Mouse (Mus musculus): Measurements from ENCODE around the gene Tmem56.

Tmem56 gene

GRCm38 (mm10) chr3:121224763-121225162, 58.1 kb downstream of the Tmem56 start:
- no peak for DNase-seq

GRCm38 (mm10) chr3:121224185-121224584, 58.7 kb downstream of the Tmem56 start:
- DNase-seq: no peak

- no peak for DNase-seq
Observed at GRCm38 (mm10) chr3:121221987-121222386, 60.9 kb downstream of the Tmem56 start.

GRCm38 (mm10) chr3:121217011-121217410, 65.9 kb downstream of the Tmem56 start:
- no peak for DNase-seq

GRCm38 (mm10) chr3:121213501-121213900, 69.4 kb downstream of the Tmem56 start:
- no peak for DNase-seq

GRCm38 (mm10) chr3:121212156-121212555, 70.7 kb downstream of the Tmem56 start:
- DNase-seq: peak in 1 of 2 experiments; percentile 24

GRCm38 (mm10) chr3:121208994-121209393, 73.9 kb downstream of the Tmem56 start:
- DNase-seq: no peak

GRCm38 (mm10) chr3:121206202-121206882, 76.6 kb downstream of the Tmem56 start:
- no peak for DNase-seq

- DNase-seq: no peak
Observed at GRCm38 (mm10) chr3:121202638-121203037, 80.3 kb downstream of the Tmem56 start.

- no peak for DNase-seq
Observed at GRCm38 (mm10) chr3:121201012-121201747, 81.7 kb downstream of the Tmem56 start.

- DNase-seq: no peak
Observed at GRCm38 (mm10) chr3:121189199-121189598, 93.7 kb downstream of the Tmem56 start.

- DNase-seq: no peak
Observed at GRCm38 (mm10) chr3:121187510-121187909, 95.4 kb downstream of the Tmem56 start.

GRCm38 (mm10) chr3:121186925-121187324, 96.0 kb downstream of the Tmem56 start:
- DNase-seq: no peak

GRCm38 (mm10) chr3:121185197-121185596, 97.7 kb downstream of the Tmem56 start:
- no peak for DNase-seq

GRCm38 (mm10) chr3:121176011-121176410, 106.9 kb downstream of the Tmem56 start:
- DNase-seq: no peak

GRCm38 (mm10) chr3:121174248-121174945, 108.5 kb downstream of the Tmem56 start:
- DNase-seq: no peak

GRCm38 (mm10) chr3:121172718-121173117, 110.2 kb downstream of the Tmem56 start:
- DNase-seq: no peak

GRCm38 (mm10) chr3:121171872-121172265, 111.0 kb downstream of the Tmem56 start:
- DNase-seq: no peak

GRCm38 (mm10) chr3:121171243-121171871, 111.5 kb downstream of the Tmem56 start, which contains the start of gene Rwdd3:
Gene Rwdd3, minus strand, starts transcription at chr3:121171695.
- DNase-seq: peak; percentile 90 to 91

GRCm38 (mm10) chr3:121170631-121171030, 112.3 kb downstream of the Tmem56 start:
- DNase-seq: no peak

GRCm38 (mm10) chr3:121169092-121169942, 113.6 kb downstream of the Tmem56 start:
- no peak for DNase-seq

GRCm38 (mm10) chr3:121168581-121168980, 114.3 kb downstream of the Tmem56 start:
- DNase-seq: no peak

All from cerebellum, postnatal 36 days (tissue).